Mouse (Mus musculus) stomach, postnatal 0 days (tissue): ENCODE results near the gene Nle1. TPM values are rescaled to one million over a fixed set of nuclear protein-coding genes. Genes with fewer than 3 reads are reported as not detected.

Source experiments
- ATAC-seq: fragments of 200-750 bp; cut with Nextera tagmentation; 2 replicates; pipeline ENCODE4 v1.8.0; 2017; ENCODE audit not compliant: low FRiP score, low TSS enrichment
- DNase-seq: peaks from one replicate; pipeline ENCODE4 v3.0.0-alpha.2; 2016; ENCODE audit warnings: low spot score
- H3K27ac ChIP-seq: fragments of 300-500 bp; sonication (generic); replicated peaks from 2 replicates; pipeline ENCODE4 v1.5.1; 2014; ENCODE audit warnings: mild to moderate bottlenecking, control low read depth
- H3K27me3 ChIP-seq: fragments of 300-500 bp; sonication (generic); 2 replicates; pipeline ENCODE4 v1.6.1; 2014; ENCODE audit warnings: low read length; ENCODE audit not compliant: control insufficient read depth, insufficient read depth
- H3K36me3 ChIP-seq: fragments of 300-500 bp; sonication (generic); 2 replicates; pipeline ENCODE4 v1.6.1; 2014; ENCODE audit warnings: low read length, mixed read lengths; ENCODE audit not compliant: control insufficient read depth, insufficient read depth
- H3K4me1 ChIP-seq: fragments of 300-500 bp; sonication (generic); replicated peaks from 2 replicates; pipeline ENCODE4 v1.6.1; 2014; ENCODE audit warnings: antibody characterized with exemption; ENCODE audit not compliant: control insufficient read depth, insufficient read depth
- H3K4me2 ChIP-seq: fragments of 300-500 bp; sonication (generic); replicated peaks from 2 replicates; pipeline ENCODE4 v1.6.1; 2014; ENCODE audit warnings: low read depth, mild to moderate bottlenecking, control low read depth, moderate library complexity
- H3K4me3 ChIP-seq: fragments of 300-500 bp; sonication (generic); 2 replicates; pipeline ENCODE4 v1.5.1; 2014; ENCODE audit warnings: low read depth, low read length, control low read depth
- H3K9ac ChIP-seq: fragments of 300-500 bp; sonication (generic); 2 replicates; pipeline ENCODE4 v1.6.1; 2014; ENCODE audit warnings: mild to moderate bottlenecking, low read length, control low read depth, mixed read lengths
- H3K9me3 ChIP-seq: fragments of 300-500 bp; sonication (generic); 2 replicates; pipeline ENCODE4 v1.6.1; 2016; ENCODE audit warnings: low read length; ENCODE audit not compliant: control insufficient read depth
- CTCF ChIP-seq: IDR thresholded peaks from 2 replicates; pipeline ENCODE4 v1.5.1; 2016; ENCODE audit warnings: antibody characterized with exemption, low read depth, mild to moderate bottlenecking, moderate library complexity
- EP300 ChIP-seq: optimal IDR thresholded peaks from 2 replicates; pipeline ENCODE3; 2016; ENCODE audit warnings: antibody characterized with exemption
- WGBS: fragments of 180-500 bp; shearing (Covaris S2); extraction: QIAGEN DNeasy Blood & Tissue Kit; methylation state at CpG from one replicate; pipeline ENCODE4 v1.1.7; 2014; 5-methylcytosine and 5-hydroxymethylcytosine counted together
- polyA plus RNA-seq: library from polyadenylated mRNA; unstranded; fragments of >200 nt; fragmentation: Nextera tagmentation; extraction: Ambion mirVana; gene quantifications from 2 replicates; pipeline ENCODE4 v1.2.1, GENCODE M21; 2015

Gene Nle1
- 15.3 and 16.8 TPM in 2 replicates for polyA plus RNA-seq

GRCm38 (mm10) chr11:82907651-82908607 lies at the start of gene Nle1:
Gene Nle1, minus strand, starts transcription at chr11:82908411.
- Histone ChIP-seq H3K4me2 (peak within 1 kb of the TSS; percentile 87), H3K4me3 (peak within 1 kb of the TSS; percentile 74), H3K27ac (no peak within 1 kb of the TSS), H3K9ac (peak within 1 kb of the TSS; percentile 74), H3K4me1 (peaks cover 3% of the 10 kb centered on the region), H3K36me3 (peaks cover 18% of the 10 kb centered on the region), H3K9me3 (no peaks in the 10 kb centered on the region), H3K27me3 (no peaks in the 10 kb centered on the region)
- TF ChIP-seq EP300 = no peak
- peak; percentile 97 for TF ChIP-seq CTCF
- WGBS = 2% methylated on average over 67 of the region's 73 CpGs
- ATAC-seq (peak; percentile 74), DNase-seq (peak; percentile 93)

- ATAC-seq (no peak), DNase-seq (no peak)
- no peak overlapping the region for H3K9ac ChIP-seq
- H3K4me2 ChIP-seq = no peak overlapping the region
- H3K36me3 ChIP-seq = no peaks in the 10 kb centered on the region
- H3K27ac ChIP-seq = no peak overlapping the region
- no peaks in the 10 kb centered on the region for H3K4me1 ChIP-seq
- no peaks in the 10 kb centered on the region for H3K9me3 ChIP-seq
- 0 out of 2 replicates have a peak, but pooled peaks cover 3% of the 10 kb centered on the region for H3K27me3 ChIP-seq
- WGBS = 74% methylated on average over 10 of the region's 10 CpGs
- H3K4me3 ChIP-seq = no peak overlapping the region
- TF ChIP-seq EP300 = no peak
Measured at GRCm38 (mm10) chr11:82956925-82957324, 48.7 kb upstream of the Nle1 start.

GRCm38 (mm10) chr11:82954631-82955030 lies 46.4 kb upstream of the Nle1 start:
- H3K36me3 ChIP-seq = no peaks in the 10 kb centered on the region
- 0 out of 2 replicates have a peak, but pooled peaks cover 3% of the 10 kb centered on the region for H3K27me3 ChIP-seq
- TF ChIP-seq CTCF (no peak), EP300 (no peak)
- no peak overlapping the region for H3K27ac ChIP-seq
- H3K4me3 ChIP-seq = no peak overlapping the region
- no peak overlapping the region for H3K4me2 ChIP-seq
- WGBS = 68% methylated on average over 6 of the region's 6 CpGs
- no peak for DNase-seq
- no peak for ATAC-seq
- H3K4me1 ChIP-seq = no peaks in the 10 kb centered on the region
- no peaks in the 10 kb centered on the region for H3K9me3 ChIP-seq
- H3K9ac ChIP-seq = no peak overlapping the region

GRCm38 (mm10) chr11:82952612-82953542 lies 44.7 kb upstream of the Nle1 start:
- no peak for ATAC-seq
- Histone ChIP-seq H3K36me3 (no peaks in the 10 kb centered on the region), H3K4me1 (no peaks in the 10 kb centered on the region), H3K27ac (peak overlapping the region; percentile 69), H3K4me3 (peak overlapping the region; percentile 26), H3K4me2 (peak overlapping the region; percentile 31), H3K9me3 (no peaks in the 10 kb centered on the region), H3K9ac (no peak overlapping the region), H3K27me3 (0 out of 2 replicates have a peak, but pooled peaks cover 3% of the 10 kb centered on the region)
- no peak for DNase-seq
- TF ChIP-seq CTCF (no peak), EP300 (no peak)
- 57% methylated on average over 9 of the region's 9 CpGs for WGBS

- H3K4me2 ChIP-seq = peak overlapping the region; percentile 31
- 0 out of 2 replicates have a peak overlapping the region, but pooled peaks have one; percentile 8 for H3K9ac ChIP-seq
- WGBS = 10% methylated on average over 28 of the region's 28 CpGs
Measured at GRCm38 (mm10) chr11:82951865-82952611, 43.8 kb upstream of the Nle1 start.

More at GRCm38 (mm10) chr11:82951865-82952611, 43.8 kb upstream of the Nle1 start:
- 0 out of 2 replicates have a peak, but pooled peaks cover 3% of the 10 kb centered on the region for H3K27me3 ChIP-seq
- no peaks in the 10 kb centered on the region for H3K9me3 ChIP-seq
- peak overlapping the region; percentile 26 for H3K4me3 ChIP-seq
- peak overlapping the region; percentile 69 for H3K27ac ChIP-seq
- DNase-seq = no peak
- ATAC-seq = peak; percentile 57; the same call in 1 of the 2 replicates
- no peaks in the 10 kb centered on the region for H3K4me1 ChIP-seq
- H3K36me3 ChIP-seq = no peaks in the 10 kb centered on the region
- TF ChIP-seq CTCF (no peak), EP300 (no peak)
